Mouse (Mus musculus): Measurements from ENCODE around the gene Phrf1. TPM values are rescaled to one million over a fixed set of nuclear protein-coding genes. Genes with fewer than 3 reads are reported as not detected.
A peak's percentile ranks its signal among the peaks of the same experiment; 100 is the strongest.
"Not testable (repeated sequence)": the region's sequence is repeated elsewhere in the genome, so short reads cannot be mapped to it uniquely, and the experiment has no call there.

Gene Phrf1
- total RNA-seq, 2 experiments from 2014 or later, result 64.4 to 78.0 TPM

DNA sequence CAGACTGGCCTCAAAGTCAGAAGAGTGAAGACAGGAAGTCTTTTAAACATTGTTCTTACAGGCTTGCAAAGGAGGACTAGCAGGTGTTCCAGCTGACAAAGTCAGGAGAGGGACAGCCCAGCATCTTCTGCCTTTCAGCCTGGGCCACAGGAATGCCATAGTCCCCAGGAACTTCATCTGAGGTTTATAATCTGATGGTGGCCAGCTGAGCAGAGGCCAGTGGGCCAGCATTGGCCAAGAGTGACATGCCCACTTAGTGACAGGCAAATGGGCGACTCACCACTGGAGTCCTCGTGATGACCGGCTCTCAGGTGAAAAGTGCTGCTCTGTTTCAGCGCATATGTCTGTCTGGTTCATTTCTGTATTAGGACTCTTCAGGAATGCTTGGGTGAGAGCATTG, 2.0 kb downstream of the Phrf1 start:
- intact Hi-C loops (cut with DNase I), result no loop called here
- no peak for DNase-seq (ENCODE audit: low spot score in 2 of 2)

- intact Hi-C loops (cut with DNase I), result no loop called here
- DNase-seq (ENCODE audit: low spot score in 2 of 2), result no peak
Measured at GRCm38 (mm10) chr7:141231111-141231510, 2.5 kb downstream of the Phrf1 start.

DNA sequence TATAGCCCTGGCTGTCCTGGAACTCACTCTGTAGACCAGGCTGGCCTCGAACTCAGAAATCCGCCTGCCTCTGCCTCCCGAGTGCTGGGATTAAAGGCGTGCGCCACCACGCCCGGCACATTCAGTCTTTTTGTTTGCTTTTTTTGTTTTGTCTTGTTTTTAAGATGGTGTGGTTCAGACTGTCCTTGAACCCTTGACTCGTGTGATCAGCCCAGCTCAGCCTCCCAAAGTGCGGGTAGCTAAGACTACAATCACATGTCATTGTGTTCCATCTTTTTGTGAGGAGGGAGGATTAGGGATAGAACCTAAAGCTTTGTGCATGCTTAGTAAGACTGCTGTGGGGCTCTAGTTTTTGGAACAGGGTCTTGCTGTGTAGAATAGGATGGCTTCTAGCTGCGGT, 3.0 kb downstream of the Phrf1 start:
- intact Hi-C loops (cut with DNase I), result no loop called here
- DNase-seq (ENCODE audit: low spot score in 2 of 2), result no peak

GRCm38 (mm10) chr7:141250486-141250885, 21.9 kb downstream of the Phrf1 start:
- intact Hi-C loops (cut with DNase I); DNase-seq (ENCODE audit: low spot score in 2 of 2): not testable (repeated sequence)

- no peak for DNase-seq (ENCODE audit: low spot score in 2 of 2)
- intact Hi-C loops (cut with DNase I), result no loop called here
Measured at GRCm38 (mm10) chr7:141256159-141256558, 27.6 kb downstream of the Phrf1 start.

DNA sequence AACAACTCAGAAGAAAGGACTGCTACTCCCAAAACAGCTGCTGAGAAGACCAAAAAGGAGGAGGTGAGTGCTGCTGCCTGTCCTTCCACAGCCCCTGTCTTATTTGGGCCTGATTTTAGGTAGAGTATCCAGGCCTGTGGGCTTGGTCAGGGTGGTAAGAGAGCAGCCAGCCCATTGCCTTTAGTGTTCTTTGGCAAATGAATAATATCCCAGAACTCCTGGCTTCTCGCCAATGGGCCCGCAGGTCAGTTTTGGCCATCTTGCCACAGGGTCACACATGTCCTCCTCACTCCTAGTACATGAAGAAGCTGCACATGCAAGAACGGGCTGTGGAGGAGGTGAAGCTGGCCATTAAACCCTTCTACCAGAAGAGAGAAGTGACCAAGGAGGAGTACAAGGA, 32.9 kb downstream of the Phrf1 start:
- intact Hi-C loops (cut with DNase I), result no loop called here
- no peak for DNase-seq (ENCODE audit: low spot score in 2 of 2)

DNA sequence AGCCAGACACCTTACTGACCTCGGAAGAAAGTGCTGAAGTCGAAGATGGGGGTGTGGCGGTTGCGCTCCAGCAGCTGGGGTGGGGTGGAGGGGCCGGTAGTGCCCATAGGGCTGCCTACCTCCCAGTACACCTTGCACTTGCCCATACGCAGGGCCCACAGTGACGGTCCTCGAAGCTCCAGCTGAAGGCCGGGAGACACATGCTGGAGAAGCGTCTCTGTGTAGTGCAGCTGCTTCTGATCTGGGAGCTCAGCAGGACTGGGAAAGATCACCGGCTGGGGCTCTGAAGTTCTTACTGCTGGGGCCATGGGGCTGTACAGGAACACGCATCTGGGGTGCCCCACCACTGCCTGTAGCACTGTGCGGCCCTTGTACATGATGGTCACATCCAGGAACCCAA, 35.1 kb downstream of the Phrf1 start:
- intact Hi-C loops (cut with DNase I), result no loop called here
- no peak for DNase-seq (ENCODE audit: low spot score in 2 of 2)

GRCm38 (mm10) chr7:141264041-141264700, 35.6 kb downstream of the Phrf1 start:
- no peak for DNase-seq (ENCODE audit: low spot score in 2 of 2)
- intact Hi-C loops (cut with DNase I), result no loop called here

- intact Hi-C loops (cut with DNase I), result loop anchor here (5.0 kb wide), 1 partner anchor 97 kb away; no protein-coding TSS in a partner anchor
- no peak for DNase-seq (ENCODE audit: low spot score in 2 of 2)
Measured at GRCm38 (mm10) chr7:141264761-141265410, 36.3 kb downstream of the Phrf1 start.

- intact Hi-C loops (cut with DNase I), result loop anchor here (5.0 kb wide), 1 partner anchor 97 kb away; no protein-coding TSS in a partner anchor
Measured at GRCm38 (mm10) chr7:141265411-141265738, 36.8 kb downstream of the Phrf1 start.

DNA sequence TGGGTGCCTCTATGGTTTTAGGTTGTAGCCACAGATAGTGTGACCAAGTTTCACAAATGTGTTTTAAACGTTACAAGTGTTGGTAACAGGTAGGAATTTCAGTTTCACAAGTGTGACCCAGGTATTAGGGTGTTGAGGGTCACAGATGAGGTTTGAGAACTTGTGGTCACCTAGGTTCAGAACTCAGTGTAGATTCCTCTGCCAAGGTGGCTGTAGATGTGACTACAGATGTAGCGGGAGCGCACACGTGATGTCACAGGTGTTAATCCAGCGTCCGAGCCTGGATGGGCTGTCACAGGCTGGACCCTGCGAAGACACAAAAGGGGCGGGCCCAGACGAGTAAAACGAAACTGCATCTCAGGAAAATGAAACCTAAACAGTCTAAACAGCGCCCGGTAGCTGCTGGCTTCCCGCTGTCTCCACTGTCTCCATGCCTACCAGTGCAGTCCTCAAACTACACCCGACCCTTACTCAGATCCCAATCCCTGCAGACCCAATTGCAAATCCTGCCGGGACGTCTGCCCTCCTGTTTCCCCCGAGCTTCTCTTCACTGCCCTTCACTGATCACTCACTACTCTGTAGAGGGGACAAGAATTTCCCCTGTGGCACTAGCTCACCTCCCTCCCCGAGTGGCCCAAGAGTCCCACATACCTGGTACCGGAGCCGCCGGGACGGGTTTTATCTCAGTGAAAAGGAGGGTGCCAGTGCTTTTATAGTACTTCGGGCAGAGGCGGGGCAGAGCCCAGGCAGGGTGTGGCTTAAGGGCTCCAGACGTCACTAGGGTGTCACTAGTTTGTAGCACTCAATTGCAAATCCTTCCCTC, 37.4 kb downstream of the Phrf1 start, which contains the start of gene Irf7:
Irf7 (minus strand) TSS at position 743 of the 823 bp plus-strand sequence.
- peak in 1 of 2 experiments; percentile 16 for DNase-seq (ENCODE audit: low spot score in 2 of 2)
- intact Hi-C loops (cut with DNase I), result loop anchor here (5.0 kb wide), 1 partner anchor 96 kb away; no protein-coding TSS in a partner anchor

More at GRCm38 (mm10) chr7:141265411-141265738, 36.8 kb downstream of the Phrf1 start:
- no peak for DNase-seq (ENCODE audit: low spot score in 2 of 2)

GRCm38 (mm10) chr7:141268466-141269272, 40.1 kb downstream of the Phrf1 start:
- intact Hi-C loops (cut with DNase I), result loop anchor here (5.0 kb wide), 1 partner anchor 94 kb away; no protein-coding TSS in a partner anchor
- no peak for DNase-seq (ENCODE audit: low spot score in 2 of 2)

- DNase-seq (ENCODE audit: low spot score in 2 of 2), result no peak
- intact Hi-C loops (cut with DNase I), result loop anchor here (5.0 kb wide), 1 partner anchor 93 kb away; no protein-coding TSS in a partner anchor
Measured at GRCm38 (mm10) chr7:141269273-141269545, 40.6 kb downstream of the Phrf1 start.

DNA sequence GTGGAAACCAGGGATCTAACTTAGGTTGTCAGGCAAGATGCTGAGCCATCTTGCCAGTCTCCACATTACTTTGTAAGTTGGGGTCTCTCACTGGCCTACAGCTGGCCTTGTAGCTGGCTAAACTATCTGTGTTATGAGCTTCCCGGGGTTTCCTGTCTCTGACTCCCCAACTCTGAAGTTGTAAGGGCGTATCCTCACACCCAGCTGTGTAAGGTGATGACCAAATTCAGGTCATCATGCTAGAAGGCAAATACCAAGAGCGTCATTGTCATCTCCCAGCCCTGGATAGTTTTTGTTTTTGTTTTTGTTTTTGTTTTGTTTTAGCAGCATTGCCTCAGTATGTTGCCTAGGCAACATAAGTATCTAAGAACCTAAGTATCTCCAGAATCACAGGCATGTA, 42.0 kb downstream of the Phrf1 start:
- intact Hi-C loops (cut with DNase I), result no loop called here
- no peak for DNase-seq (ENCODE audit: low spot score in 2 of 2)

DNA sequence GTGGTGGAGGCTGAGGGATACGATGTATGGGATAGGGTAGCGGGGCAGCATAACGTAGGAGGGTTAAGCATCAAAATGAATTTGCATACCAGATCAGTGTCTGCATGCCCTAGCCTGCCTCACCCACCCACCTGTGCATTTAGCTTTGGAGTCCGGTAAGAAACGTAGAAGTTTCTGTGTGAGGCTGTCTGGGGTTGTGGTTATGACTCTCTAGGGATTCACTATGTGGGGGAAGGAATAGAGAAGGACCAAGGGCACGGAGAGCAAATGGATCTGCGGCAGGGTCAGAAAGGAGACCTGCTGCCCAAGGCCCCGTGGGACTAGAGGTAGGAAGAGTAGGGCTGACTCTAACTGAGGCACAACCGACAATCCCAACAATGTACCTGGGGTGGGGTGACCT, 46.8 kb downstream of the Phrf1 start:
- no peak for DNase-seq (ENCODE audit: low spot score in 2 of 2)
- intact Hi-C loops (cut with DNase I), result no loop called here

GRCm38 (mm10) chr7:141276546-141276945, 48.0 kb downstream of the Phrf1 start, which contains the start of gene Cdhr5:
Gene Cdhr5 (minus strand): TSS chr7:141276786.
- intact Hi-C loops (cut with DNase I), result no loop called here
- DNase-seq (ENCODE audit: low spot score in 2 of 2), result no peak

- intact Hi-C loops (cut with DNase I), result no loop called here
- DNase-seq (ENCODE audit: low spot score in 2 of 2), result no peak
Measured at GRCm38 (mm10) chr7:141277701-141278678, 49.4 kb downstream of the Phrf1 start.

DNA sequence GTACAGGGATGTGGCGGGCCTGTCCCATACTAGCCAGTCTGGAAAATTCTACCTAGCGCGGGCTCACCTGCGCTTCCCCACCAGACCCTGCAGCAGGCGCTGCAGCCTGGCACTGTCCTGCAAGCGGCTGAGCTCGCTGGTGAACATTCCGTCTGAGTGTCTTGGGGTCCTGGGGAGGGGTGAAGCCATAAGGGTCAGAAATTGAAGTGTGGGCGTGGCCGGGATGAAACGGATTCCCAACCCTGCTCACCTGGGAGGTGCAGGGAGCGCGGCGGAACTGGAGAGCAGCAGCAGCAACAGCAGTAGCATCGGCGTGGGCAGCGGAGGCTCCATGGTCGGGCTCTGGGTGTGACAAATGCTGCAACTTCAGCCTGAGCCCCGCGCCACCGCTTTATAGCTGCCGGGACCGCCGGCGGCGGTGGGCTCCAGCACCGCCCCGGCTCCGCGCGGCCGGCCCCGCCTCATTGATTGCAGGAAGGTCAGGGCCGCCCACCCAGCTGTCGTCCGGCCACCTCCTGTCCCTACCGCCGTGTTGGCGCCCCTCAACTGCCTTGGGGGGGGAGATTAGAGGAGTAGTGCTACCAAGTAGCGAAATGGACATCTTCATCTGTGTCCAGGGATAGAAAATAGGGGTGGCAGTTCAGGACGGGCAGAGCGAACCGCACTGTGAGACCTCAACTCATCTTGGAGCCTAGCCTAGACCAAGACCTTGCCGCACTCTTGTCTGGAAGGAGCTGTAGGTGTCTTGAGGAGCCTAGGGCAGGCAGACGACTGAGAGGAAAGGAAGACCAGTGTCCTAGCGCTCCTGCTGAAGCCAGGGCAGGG, 50.4 kb downstream of the Phrf1 start, which contains the start of gene Sct:
Sct (minus strand) TSS at position 368 of the 825 bp plus-strand sequence.
- DNase-seq (ENCODE audit: low spot score in 2 of 2), result no peak
- intact Hi-C loops (cut with DNase I), result no loop called here
